Mouse (Mus musculus): ENCODE measurements at regions not wholly inside any gene's neighbourhood (a gene's known extent, or its start where the extent isn't known, plus 50 kb on each side); places are given as distances from the start of the nearest gene placed in this dataset.

GRCm38 (mm10) chr10:3650561-3650960 lies 89.6 kb upstream of the Plekhg1 start:
- Histone ChIP-seq H3K27ac (replicated peaks; ENCODE audit: low read depth, low read length) (no peak overlapping the region), H3K4me3 (ENCODE audit: low read depth, low read length) (no peak overlapping the region), H3K4me1 (ENCODE audit: control insufficient read depth, insufficient read depth, low read length) (no peaks in the 10 kb centered on the region), H3K9me3 (replicated peaks; ENCODE audit: control insufficient read depth, low read length) (no peaks in the 10 kb centered on the region), H3K36me3 (replicated peaks; ENCODE audit: control insufficient read depth, insufficient read depth, low read depth, low read length) (no peaks in the 10 kb centered on the region), H3K27me3 (ENCODE audit: control insufficient read depth, insufficient read depth, low read length) (no peaks in the 10 kb centered on the region), H3K9ac (replicated peaks; ENCODE audit: low read length) (no peak overlapping the region), H3K4me2 (ENCODE audit: low read depth, low read length) (no peak overlapping the region)
- ATAC-seq (replicated peaks; ENCODE audit: insufficient number of reproducible peaks, low FRiP score, low TSS enrichment, low read depth) = no peak
- WGBS = 75% methylated on average over 6 of the region's 6 CpGs
- no peak for DNase-seq (ENCODE audit: low spot score)

- no peak overlapping the region for H3K4me2 ChIP-seq (ENCODE audit: low read depth, low read length)
- DNase-seq (ENCODE audit: low spot score) (no peak), ATAC-seq (replicated peaks; ENCODE audit: insufficient number of reproducible peaks, low FRiP score, low TSS enrichment, low read depth) (no peak)
- WGBS = 80% methylated on average over 3 of the region's 3 CpGs
- no peak overlapping the region for H3K9ac ChIP-seq (replicated peaks; ENCODE audit: low read length)
- no peaks in the 10 kb centered on the region for H3K27me3 ChIP-seq (ENCODE audit: control insufficient read depth, insufficient read depth, low read length)
- no peak overlapping the region for H3K4me3 ChIP-seq (ENCODE audit: low read depth, low read length)
- H3K36me3 ChIP-seq (replicated peaks; ENCODE audit: control insufficient read depth, insufficient read depth, low read depth, low read length) = no peaks in the 10 kb centered on the region
- no peak overlapping the region for H3K27ac ChIP-seq (replicated peaks; ENCODE audit: low read depth, low read length)
- H3K9me3 ChIP-seq (replicated peaks; ENCODE audit: control insufficient read depth, low read length) = no peaks in the 10 kb centered on the region
- H3K4me1 ChIP-seq (ENCODE audit: control insufficient read depth, insufficient read depth, low read length) = no peaks in the 10 kb centered on the region
Measured at GRCm38 (mm10) chr10:3652522-3652921, 87.6 kb upstream of the Plekhg1 start.

DNA sequence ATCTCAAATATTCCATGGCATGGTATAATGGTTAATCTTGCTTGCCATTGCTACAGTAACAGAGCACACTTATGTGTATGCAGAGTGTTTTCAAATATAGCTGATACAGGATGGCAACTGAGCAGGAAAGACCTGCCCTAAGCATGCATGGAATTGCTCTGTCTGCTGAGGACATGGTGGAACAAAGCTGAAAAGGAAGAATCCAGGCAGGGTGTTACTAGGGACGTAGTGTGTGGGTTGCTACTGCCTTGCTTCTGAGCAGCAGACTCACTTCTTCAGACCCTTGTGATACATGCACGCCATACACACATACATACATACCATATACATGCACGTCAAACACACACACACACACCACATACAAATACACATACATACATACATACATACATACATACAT lies 84.1 kb upstream of the Plekhg1 start:
- WGBS = 89% methylated on average over 3 of the region's 3 CpGs
- Histone ChIP-seq H3K27ac (replicated peaks; ENCODE audit: low read depth, low read length) (no peak overlapping the region), H3K4me1 (ENCODE audit: control insufficient read depth, insufficient read depth, low read length) (no peaks in the 10 kb centered on the region), H3K9ac (replicated peaks; ENCODE audit: low read length) (no peak overlapping the region), H3K9me3 (replicated peaks; ENCODE audit: control insufficient read depth, low read length) (no peaks in the 10 kb centered on the region), H3K27me3 (ENCODE audit: control insufficient read depth, insufficient read depth, low read length) (no peaks in the 10 kb centered on the region), H3K4me3 (ENCODE audit: low read depth, low read length) (no peak overlapping the region), H3K4me2 (ENCODE audit: low read depth, low read length) (no peak overlapping the region), H3K36me3 (replicated peaks; ENCODE audit: control insufficient read depth, insufficient read depth, low read depth, low read length) (no peaks in the 10 kb centered on the region)
- no peak for ATAC-seq (replicated peaks; ENCODE audit: insufficient number of reproducible peaks, low FRiP score, low TSS enrichment, low read depth)
- DNase-seq (ENCODE audit: low spot score) = no peak

DNA sequence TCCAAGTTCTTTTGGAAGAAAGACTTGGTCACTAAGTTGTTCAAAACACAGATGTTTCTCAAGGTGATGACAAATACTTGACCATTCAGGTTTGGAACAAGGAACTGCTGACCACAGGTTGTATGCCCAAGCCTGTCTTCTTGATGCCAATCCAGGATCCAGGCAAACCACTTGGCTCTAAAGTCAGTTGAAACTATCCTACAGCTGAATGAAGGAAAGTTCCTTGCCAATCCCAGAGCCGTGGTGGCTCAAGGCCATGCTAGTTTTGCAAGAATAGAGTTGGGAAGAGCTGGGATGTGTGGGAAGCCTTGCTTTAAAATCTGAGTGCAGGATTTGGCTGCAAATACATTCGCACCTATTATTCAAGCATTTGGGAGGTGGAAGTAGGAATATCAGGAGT lies 78.0 kb upstream of the Plekhg1 start:
- H3K27ac ChIP-seq (replicated peaks; ENCODE audit: low read depth, low read length) = no peak overlapping the region
- no peaks in the 10 kb centered on the region for H3K36me3 ChIP-seq (replicated peaks; ENCODE audit: control insufficient read depth, insufficient read depth, low read depth, low read length)
- WGBS = 93% methylated on average over 2 of the region's 2 CpGs
- DNase-seq (ENCODE audit: low spot score) (no peak), ATAC-seq (replicated peaks; ENCODE audit: insufficient number of reproducible peaks, low FRiP score, low TSS enrichment, low read depth) (no peak)
- no peak overlapping the region for H3K4me3 ChIP-seq (ENCODE audit: low read depth, low read length)
- H3K27me3 ChIP-seq (ENCODE audit: control insufficient read depth, insufficient read depth, low read length) = no peaks in the 10 kb centered on the region
- H3K4me2 ChIP-seq (ENCODE audit: low read depth, low read length) = no peak overlapping the region
- no peaks in the 10 kb centered on the region for H3K9me3 ChIP-seq (replicated peaks; ENCODE audit: control insufficient read depth, low read length)
- no peaks in the 10 kb centered on the region for H3K4me1 ChIP-seq (ENCODE audit: control insufficient read depth, insufficient read depth, low read length)
- no peak overlapping the region for H3K9ac ChIP-seq (replicated peaks; ENCODE audit: low read length)

GRCm38 (mm10) chr10:3662571-3662970 lies 77.6 kb upstream of the Plekhg1 start:
- H3K4me1 ChIP-seq (ENCODE audit: control insufficient read depth, insufficient read depth, low read length) = no peaks in the 10 kb centered on the region
- H3K27me3 ChIP-seq (ENCODE audit: control insufficient read depth, insufficient read depth, low read length) = no peaks in the 10 kb centered on the region
- H3K9ac ChIP-seq (replicated peaks; ENCODE audit: low read length) = no peak overlapping the region
- WGBS = 75% methylated on average over 1 of the region's 1 CpGs
- no peaks in the 10 kb centered on the region for H3K36me3 ChIP-seq (replicated peaks; ENCODE audit: control insufficient read depth, insufficient read depth, low read depth, low read length)
- no peak overlapping the region for H3K4me2 ChIP-seq (ENCODE audit: low read depth, low read length)
- DNase-seq (ENCODE audit: low spot score) = no peak
- H3K9me3 ChIP-seq (replicated peaks; ENCODE audit: control insufficient read depth, low read length) = no peaks in the 10 kb centered on the region
- no peak overlapping the region for H3K27ac ChIP-seq (replicated peaks; ENCODE audit: low read depth, low read length)
- ATAC-seq (replicated peaks; ENCODE audit: insufficient number of reproducible peaks, low FRiP score, low TSS enrichment, low read depth) = no peak
- no peak overlapping the region for H3K4me3 ChIP-seq (ENCODE audit: low read depth, low read length)

DNA sequence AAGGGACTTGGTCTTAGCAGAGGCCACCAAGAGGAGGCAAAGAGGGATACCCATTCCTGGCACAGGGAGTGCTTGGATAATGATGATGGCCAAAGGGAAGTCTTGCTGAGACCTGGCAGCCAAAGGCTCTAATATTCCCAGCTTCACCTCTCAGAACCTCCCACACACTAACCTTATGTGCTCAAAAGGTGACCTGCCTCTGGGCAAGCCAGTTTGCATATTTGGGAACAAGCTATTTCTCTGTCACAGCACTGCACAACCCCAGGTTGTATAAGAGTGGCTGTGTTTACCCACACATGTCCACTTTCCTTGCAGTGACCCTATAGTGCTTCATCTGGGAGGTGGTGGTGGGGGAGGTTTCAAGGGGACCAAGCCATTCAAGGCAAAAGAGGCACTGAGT lies 76.9 kb upstream of the Plekhg1 start:
- H3K27me3 ChIP-seq (ENCODE audit: control insufficient read depth, insufficient read depth, low read length) = no peaks in the 10 kb centered on the region
- DNase-seq (ENCODE audit: low spot score) (no peak), ATAC-seq (replicated peaks; ENCODE audit: insufficient number of reproducible peaks, low FRiP score, low TSS enrichment, low read depth) (no peak)
- no peak overlapping the region for H3K27ac ChIP-seq (replicated peaks; ENCODE audit: low read depth, low read length)
- no peak overlapping the region for H3K9ac ChIP-seq (replicated peaks; ENCODE audit: low read length)
- no peaks in the 10 kb centered on the region for H3K9me3 ChIP-seq (replicated peaks; ENCODE audit: control insufficient read depth, low read length)
- H3K4me2 ChIP-seq (ENCODE audit: low read depth, low read length) = no peak overlapping the region
- no peaks in the 10 kb centered on the region for H3K4me1 ChIP-seq (ENCODE audit: control insufficient read depth, insufficient read depth, low read length)
- H3K36me3 ChIP-seq (replicated peaks; ENCODE audit: control insufficient read depth, insufficient read depth, low read depth, low read length) = no peaks in the 10 kb centered on the region
- no peak overlapping the region for H3K4me3 ChIP-seq (ENCODE audit: low read depth, low read length)

DNA sequence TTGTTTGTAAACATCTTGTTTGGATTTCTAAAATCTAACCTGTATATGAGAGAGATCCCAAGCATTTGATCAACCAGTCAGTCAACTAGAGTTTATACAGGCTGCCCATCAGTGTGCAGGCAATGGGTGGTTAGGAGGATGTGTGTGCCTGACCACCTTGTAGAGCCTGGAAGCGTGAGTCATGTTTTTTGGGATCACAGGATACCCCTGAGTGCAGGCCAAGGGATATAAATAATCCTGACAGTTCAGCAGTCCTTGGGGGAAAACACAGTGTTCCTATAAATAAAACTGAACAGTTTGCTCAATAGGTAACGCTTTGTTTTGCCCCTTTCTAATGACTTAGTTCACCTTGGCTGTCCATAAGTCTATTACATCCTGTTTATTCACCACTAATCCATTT lies 55.7 kb upstream of the Plekhg1 start:
- no peaks in the 10 kb centered on the region for H3K4me1 ChIP-seq (ENCODE audit: control insufficient read depth, insufficient read depth, low read length)
- WGBS = 86% methylated on average over 2 of the region's 2 CpGs
- no peaks in the 10 kb centered on the region for H3K36me3 ChIP-seq (replicated peaks; ENCODE audit: control insufficient read depth, insufficient read depth, low read depth, low read length)
- no peak overlapping the region for H3K4me2 ChIP-seq (ENCODE audit: low read depth, low read length)
- H3K9ac ChIP-seq (replicated peaks; ENCODE audit: low read length) = no peak overlapping the region
- no peaks in the 10 kb centered on the region for H3K27me3 ChIP-seq (ENCODE audit: control insufficient read depth, insufficient read depth, low read length)
- ATAC-seq (replicated peaks; ENCODE audit: insufficient number of reproducible peaks, low FRiP score, low TSS enrichment, low read depth) (no peak), DNase-seq (ENCODE audit: low spot score) (no peak)
- no peaks in the 10 kb centered on the region for H3K9me3 ChIP-seq (replicated peaks; ENCODE audit: control insufficient read depth, low read length)
- no peak overlapping the region for H3K27ac ChIP-seq (replicated peaks; ENCODE audit: low read depth, low read length)
- no peak overlapping the region for H3K4me3 ChIP-seq (ENCODE audit: low read depth, low read length)
